Comparison of ENCODE assay signal across 18 mouse cellular contexts in the genomic region with DNA sequence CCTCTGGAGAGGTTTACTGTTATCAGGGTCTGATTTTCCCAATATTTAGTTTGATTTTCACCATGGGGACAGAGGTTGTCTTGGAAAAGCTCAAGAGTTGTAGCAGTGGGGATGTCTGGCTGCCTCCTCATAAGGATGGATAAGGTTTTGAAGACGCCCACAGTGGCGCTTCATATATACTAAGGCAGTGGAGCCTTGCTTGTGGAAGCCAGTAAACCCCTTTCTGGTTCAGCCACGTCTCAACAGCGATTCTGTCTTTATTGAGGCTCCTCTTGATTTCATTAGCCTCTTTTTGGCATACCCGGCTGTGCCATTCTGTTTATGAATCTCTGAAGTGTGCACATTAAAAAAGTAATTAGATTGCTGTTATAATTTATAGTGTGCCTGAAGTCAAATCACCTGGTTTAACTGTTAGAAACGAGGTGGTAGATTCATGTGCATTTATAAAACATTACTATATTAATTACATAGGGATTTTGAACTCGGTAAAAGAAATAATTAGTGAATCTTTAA.
DNase-seq lines count a peak whose midpoint lies in the region; ATAC-seq lines count a peak whose summit lies in the region.
"Had no signal": no experiment of that assay in that cellular context is flagged by ENCODE, and none has a peak within 500 bp of the region (broad histone marks: within the 10 kb centered on the region; RNA-seq: fewer than 3 reads in every experiment).

No protein-coding gene starts in this region.

- H3K4me2 ChIP-seq in neural tube, embryonic 14.5 days (ENCODE audit: low read depth, low read length) = no peak overlapping the region
- H3K4me2 ChIP-seq in neural tube, embryonic 15.5 days = no peak overlapping the region
- H3K4me2 ChIP-seq: embryonic facial prominence, embryonic 12.5 days; forebrain, embryonic 13.5 days; forebrain, embryonic 15.5 days had no signal

- H3K36me3 ChIP-seq in heart, embryonic 10.5 days = no peaks in the 10 kb centered on the region
- no peaks in the 10 kb centered on the region for H3K36me3 ChIP-seq in neural tube, embryonic 14.5 days (ENCODE audit: control insufficient read depth, insufficient read depth, low read length)
- H3K36me3 ChIP-seq in neural tube, embryonic 15.5 days = no peaks in the 10 kb centered on the region
- H3K36me3 ChIP-seq: embryonic facial prominence, embryonic 10.5 days; embryonic facial prominence, embryonic 12.5 days; forebrain, embryonic 15.5 days had no signal

- H3K9me3 ChIP-seq in heart, embryonic 10.5 days = no peaks in the 10 kb centered on the region
- no peaks in the 10 kb centered on the region for H3K9me3 ChIP-seq in neural tube, embryonic 14.5 days (ENCODE audit: control insufficient read depth, low read length)
- no peaks in the 10 kb centered on the region for H3K9me3 ChIP-seq in neural tube, embryonic 15.5 days (replicated peaks)
- H3K9me3 ChIP-seq: embryonic facial prominence, embryonic 10.5 days; embryonic facial prominence, embryonic 12.5 days; forebrain, embryonic 13.5 days; forebrain, embryonic 15.5 days had no signal

- ATAC-seq in neural tube, embryonic 14.5 days (ENCODE audit: low read depth) = peak; percentile 64; the same call in 1 of the 2 replicates
- ATAC-seq in neural tube, embryonic 15.5 days (ENCODE audit: low FRiP score) = peak; percentile 55
- ATAC-seq: forebrain, embryonic 13.5 days; forebrain, embryonic 15.5 days; forebrain, postnatal 0 days had no signal

- H3K27ac ChIP-seq in heart, embryonic 10.5 days = no peak overlapping the region
- H3K27ac ChIP-seq in neural tube, embryonic 14.5 days (ENCODE audit: low read depth, low read length) = no peak overlapping the region
- H3K27ac ChIP-seq in neural tube, embryonic 15.5 days (replicated peaks) = no peak overlapping the region
- H3K27ac ChIP-seq: embryonic facial prominence, embryonic 10.5 days; embryonic facial prominence, embryonic 12.5 days; forebrain, embryonic 13.5 days; forebrain, embryonic 15.5 days had no signal

- 87% methylated on average over 7 of the region's 7 CpGs for WGBS in heart, embryonic 10.5 days
- 63% methylated on average over 7 of the region's 7 CpGs for WGBS in neural tube, embryonic 14.5 days
- WGBS in neural tube, embryonic 15.5 days = 52% methylated on average over 7 of the region's 7 CpGs

- H3K4me3 ChIP-seq in heart, embryonic 10.5 days = no peak overlapping the region
- no peak overlapping the region for H3K4me3 ChIP-seq in neural tube, embryonic 14.5 days (ENCODE audit: low read depth, low read length)
- no peak overlapping the region for H3K4me3 ChIP-seq in neural tube, embryonic 15.5 days (replicated peaks)
- H3K4me3 ChIP-seq: embryonic facial prominence, embryonic 10.5 days; embryonic facial prominence, embryonic 12.5 days; forebrain, embryonic 13.5 days; forebrain, embryonic 15.5 days had no signal

- no peaks in the 10 kb centered on the region for H3K27me3 ChIP-seq in heart, embryonic 10.5 days (ENCODE audit: insufficient read depth, poor library complexity, severe bottlenecking)
- no peaks in the 10 kb centered on the region for H3K27me3 ChIP-seq in neural tube, embryonic 14.5 days (ENCODE audit: control insufficient read depth, insufficient read depth, low read length)
- H3K27me3 ChIP-seq in neural tube, embryonic 15.5 days (replicated peaks) = no peaks in the 10 kb centered on the region
- H3K27me3 ChIP-seq: embryonic facial prominence, embryonic 12.5 days; forebrain, embryonic 13.5 days; forebrain, embryonic 15.5 days had no signal

- DNase-seq in heart, adult 11 months = peak; percentile 76
- no peak for DNase-seq in heart, embryonic 10.5 days (ENCODE audit: low spot score)
- no peak for DNase-seq in left cerebral cortex, postnatal 36 days (ENCODE audit: low spot score in 2 of 2)
- DNase-seq: adrenal gland, adult 2 months; adrenal gland, postnatal 10 days; adrenal gland, postnatal 25 days; cerebellum, adult 11 months; cerebellum, adult 18-20 months; cerebellum, adult 8-10 months; cerebellum, postnatal 10 days; cerebellum, postnatal 25 days; forebrain, postnatal 0 days had no signal

- intact Hi-C loops in left cerebral cortex, postnatal 36 days (cut with DNase I) = no loop called here

- H3K4me1 ChIP-seq in heart, embryonic 10.5 days = peaks cover 13% of the 10 kb centered on the region; the same call in 1 of the 2 replicates
- peaks cover 8% of the 10 kb centered on the region; the same call in 1 of the 2 replicates for H3K4me1 ChIP-seq in neural tube, embryonic 14.5 days (ENCODE audit: control insufficient read depth, insufficient read depth, low read length)
- peaks cover 11% of the 10 kb centered on the region; the same call in 1 of the 2 replicates for H3K4me1 ChIP-seq in neural tube, embryonic 15.5 days
- H3K4me1 ChIP-seq: forebrain, embryonic 13.5 days; forebrain, embryonic 15.5 days had no signal

- no peak overlapping the region for H3K9ac ChIP-seq in neural tube, embryonic 14.5 days (replicated peaks; ENCODE audit: low read depth, low read length)
- H3K9ac ChIP-seq in neural tube, embryonic 15.5 days (replicated peaks) = no peak overlapping the region
- H3K9ac ChIP-seq: embryonic facial prominence, embryonic 12.5 days; forebrain, embryonic 13.5 days; forebrain, embryonic 15.5 days; forebrain, postnatal 0 days had no signal
